Mouse (Mus musculus) heart, embryonic 12.5 days (tissue): ENCODE results near the gene 4931414P19Rik. TPM values are rescaled to one million over a fixed set of nuclear protein-coding genes. Genes with fewer than 3 reads are reported as not detected.

Experiments used
- ATAC-seq: fragments of 200-750 bp; cut with Nextera tagmentation; 2 replicates; pipeline ENCODE4 v1.8.0; 2017; ENCODE audit warnings: moderate TSS enrichment, moderate library complexity; ENCODE audit not compliant: insufficient number of reproducible peaks, low FRiP score
- H3K27ac ChIP-seq: fragments of 300-500 bp; sonication (generic); 2 replicates; pipeline ENCODE4 v1.5.1; 2016; ENCODE audit warnings: mild to moderate bottlenecking, moderate library complexity; ENCODE audit not compliant: poor library complexity, severe bottlenecking
- H3K27me3 ChIP-seq: fragments of 300-500 bp; sonication (generic); replicated peaks from 2 replicates; pipeline ENCODE4 v1.6.1; 2016; ENCODE audit warnings: mild to moderate bottlenecking, moderate library complexity
- H3K36me3 ChIP-seq: fragments of 300-500 bp; sonication (generic); 2 replicates; pipeline ENCODE4 v1.6.1; 2016; ENCODE audit warnings: mild to moderate bottlenecking, moderate library complexity
- H3K4me1 ChIP-seq: fragments of 300-500 bp; sonication (generic); replicated peaks from 2 replicates; pipeline ENCODE4 v1.6.1; 2016; ENCODE audit warnings: mild to moderate bottlenecking
- H3K4me2 ChIP-seq: fragments of 300-500 bp; sonication (generic); 2 replicates; pipeline ENCODE4 v1.6.1; 2016; ENCODE audit warnings: mild to moderate bottlenecking, moderate library complexity
- H3K4me3 ChIP-seq: fragments of 300-500 bp; sonication (generic); 2 replicates; pipeline ENCODE4 v1.5.1; 2016; ENCODE audit warnings: mild to moderate bottlenecking
- H3K9ac ChIP-seq: fragments of 300-500 bp; sonication (generic); 2 replicates; pipeline ENCODE4 v1.6.1; 2016; ENCODE audit warnings: mild to moderate bottlenecking, moderate library complexity
- H3K9me3 ChIP-seq: fragments of 300-500 bp; sonication (generic); replicated peaks from 2 replicates; pipeline ENCODE4 v1.6.1; 2016; ENCODE audit warnings: mild to moderate bottlenecking, moderate library complexity
- WGBS: fragments of 180-500 bp; shearing (Covaris S2); methylation state at CpG from one replicate; pipeline ENCODE4 v1.1.7; 2016; 5-methylcytosine and 5-hydroxymethylcytosine counted together
- polyA plus RNA-seq: library from polyadenylated mRNA; unstranded; fragments of >200 nt; fragmentation: Nextera tagmentation; extraction: Ambion mirVana; gene quantifications from 2 replicates; pipeline ENCODE4 v1.2.1, GENCODE M21; 2016

The 4931414P19Rik gene
- polyA plus RNA-seq, 1 experiment from 2014 or later: 6.4 TPM

GRCm38 (mm10) chr14:54642224-54642944 is 36.6 kb upstream of the 4931414P19Rik start:
- H3K4me1 ChIP-seq: peaks cover 10% of the 10 kb centered on the region
- no peak for ATAC-seq
- no peak overlapping the region for H3K9ac ChIP-seq
- H3K9me3 ChIP-seq: no peaks in the 10 kb centered on the region
- no peak overlapping the region for H3K4me2 ChIP-seq
- H3K36me3 ChIP-seq: peaks cover 68% of the 10 kb centered on the region
- 80% methylated on average over 25 of the region's 25 CpGs for WGBS
- no peak overlapping the region for H3K4me3 ChIP-seq
- H3K27me3 ChIP-seq: no peaks in the 10 kb centered on the region
- H3K27ac ChIP-seq: no peak overlapping the region

DNA sequence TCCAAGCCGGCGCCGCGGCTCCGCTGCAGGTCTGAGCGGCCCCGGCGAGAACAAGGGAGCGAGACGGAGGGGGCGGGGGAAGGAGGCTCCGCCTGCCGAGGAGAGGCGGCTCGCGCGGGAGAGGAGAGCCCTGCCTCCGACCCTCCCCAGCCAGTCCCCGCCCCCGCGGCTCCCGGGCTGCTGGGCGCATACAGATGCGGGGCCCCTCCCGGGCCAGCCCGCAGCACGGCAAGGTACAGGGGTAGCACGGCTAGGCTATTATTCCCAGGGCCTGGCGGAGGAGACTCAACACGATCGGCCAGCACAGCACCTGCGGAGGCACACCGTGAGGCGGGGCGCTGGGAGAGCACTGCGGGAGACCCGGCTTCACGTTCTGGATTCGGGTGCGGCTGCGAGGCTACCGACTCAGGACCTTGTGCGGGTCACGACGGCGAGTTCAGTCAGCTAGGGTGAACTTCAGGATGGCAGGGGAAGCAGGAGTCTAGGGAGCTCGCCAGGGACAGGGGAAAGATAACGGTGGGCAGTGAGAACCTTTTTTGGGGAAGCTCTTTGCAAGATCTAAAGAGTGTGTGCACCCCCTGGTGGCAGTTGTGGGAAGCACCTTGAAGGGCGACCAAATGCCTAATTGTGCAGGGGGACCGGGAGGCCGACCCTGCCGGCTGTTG is 35.6 kb upstream of the 4931414P19Rik start, which contains the start of gene Cdh24:
Gene Cdh24, minus strand, starts transcription at position 60 of the 665 bp plus-strand sequence.
- peaks cover 10% of the 10 kb centered on the region for H3K4me1 ChIP-seq
- H3K9ac ChIP-seq: peak within 1 kb of the TSS; percentile 84
- H3K27ac ChIP-seq: peak within 1 kb of the TSS; percentile 40
- H3K27me3 ChIP-seq: no peaks in the 10 kb centered on the region
- peak within 1 kb of the TSS; percentile 95 for H3K4me2 ChIP-seq
- H3K4me3 ChIP-seq: peak within 1 kb of the TSS; percentile 68
- H3K36me3 ChIP-seq: peaks cover 64% of the 10 kb centered on the region
- no peaks in the 10 kb centered on the region for H3K9me3 ChIP-seq
- peak; percentile 92 for ATAC-seq
- under 1% methylated on average over 49 of the region's 52 CpGs for WGBS

DNA sequence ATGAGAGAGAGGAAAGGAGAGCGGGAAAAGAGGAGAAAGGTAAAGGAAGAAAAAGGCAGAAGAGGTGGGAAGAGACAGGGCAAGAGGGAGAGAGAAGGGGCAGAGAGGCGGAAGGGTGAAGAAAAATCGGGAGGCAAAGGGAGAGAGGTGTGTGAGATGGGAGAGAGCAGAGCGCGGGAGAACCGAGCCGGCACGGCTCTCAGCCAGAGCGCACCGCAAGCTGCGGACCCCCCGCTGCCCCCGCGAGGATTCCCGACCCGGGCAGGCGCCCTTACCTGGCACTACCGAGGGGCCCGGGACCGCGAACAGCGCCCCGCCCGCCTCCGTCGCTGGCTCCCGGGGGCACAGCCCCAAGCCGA is 35.1 kb upstream of the 4931414P19Rik start, which contains the start of gene Gm17606:
Gene Gm17606, plus strand, starts transcription at position 7 of the 359 bp plus-strand sequence.
- peaks cover 64% of the 10 kb centered on the region for H3K36me3 ChIP-seq
- peaks cover 10% of the 10 kb centered on the region for H3K4me1 ChIP-seq
- peak within 1 kb of the TSS; percentile 68 for H3K4me3 ChIP-seq
- H3K4me2 ChIP-seq: peak within 1 kb of the TSS; percentile 95
- peak; percentile 1; the same call in 1 of the 2 replicates for ATAC-seq
- H3K9me3 ChIP-seq: no peaks in the 10 kb centered on the region
- no peaks in the 10 kb centered on the region for H3K27me3 ChIP-seq
- 1% methylated on average over 28 of the region's 28 CpGs for WGBS
- H3K9ac ChIP-seq: peak within 1 kb of the TSS; percentile 84
- H3K27ac ChIP-seq: peak within 1 kb of the TSS; percentile 40

DNA sequence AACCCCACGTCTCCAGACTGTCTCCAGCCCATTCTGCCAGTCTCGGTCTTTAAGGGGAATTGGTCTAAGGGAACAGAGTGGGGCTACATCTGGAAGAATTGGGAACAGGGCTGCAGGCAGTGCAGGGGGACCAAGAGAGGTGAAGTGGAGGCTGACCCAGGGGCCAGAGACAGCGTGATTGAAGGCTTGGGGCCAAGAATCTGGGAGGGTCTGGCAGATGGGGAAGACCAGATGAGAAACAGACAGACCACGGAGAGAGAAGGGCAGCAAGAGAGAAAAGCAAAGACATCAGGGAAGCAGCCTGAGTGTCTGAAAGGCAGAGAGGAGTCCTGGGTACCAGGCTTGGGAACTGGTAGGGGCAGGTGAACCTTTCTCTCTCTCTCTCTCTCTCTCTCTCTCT is 34.3 kb upstream of the 4931414P19Rik start:
- Histone ChIP-seq H3K27ac (no peak overlapping the region), H3K27me3 (no peaks in the 10 kb centered on the region), H3K4me2 (peak overlapping the region; percentile 95), H3K9ac (peak overlapping the region; percentile 84; the same call in 1 of the 2 replicates), H3K4me3 (peak overlapping the region; percentile 68), H3K9me3 (no peaks in the 10 kb centered on the region), H3K36me3 (peaks cover 60% of the 10 kb centered on the region), H3K4me1 (peaks cover 10% of the 10 kb centered on the region)
- no peak for ATAC-seq
- 25% methylated on average over 4 of the region's 4 CpGs for WGBS

- Histone ChIP-seq H3K27me3 (no peaks in the 10 kb centered on the region), H3K36me3 (peaks cover 51% of the 10 kb centered on the region), H3K9me3 (no peaks in the 10 kb centered on the region), H3K4me2 (no peak overlapping the region), H3K4me1 (peaks cover 10% of the 10 kb centered on the region), H3K9ac (no peak overlapping the region), H3K4me3 (no peak overlapping the region), H3K27ac (no peak overlapping the region)
- ATAC-seq: no peak
- WGBS: 65% methylated on average over 5 of the region's 5 CpGs
These were observed 32.4 kb upstream of the 4931414P19Rik start for GRCm38 (mm10) chr14:54638210-54638609.

GRCm38 (mm10) chr14:54636954-54637353 is 31.2 kb upstream of the 4931414P19Rik start:
- Histone ChIP-seq H3K9ac (no peak overlapping the region), H3K27me3 (no peaks in the 10 kb centered on the region), H3K36me3 (peaks cover 52% of the 10 kb centered on the region), H3K27ac (no peak overlapping the region), H3K4me3 (no peak overlapping the region), H3K4me1 (peaks cover 10% of the 10 kb centered on the region), H3K4me2 (no peak overlapping the region), H3K9me3 (no peaks in the 10 kb centered on the region)
- 52% methylated on average over 8 of the region's 8 CpGs for WGBS
- no peak for ATAC-seq

DNA sequence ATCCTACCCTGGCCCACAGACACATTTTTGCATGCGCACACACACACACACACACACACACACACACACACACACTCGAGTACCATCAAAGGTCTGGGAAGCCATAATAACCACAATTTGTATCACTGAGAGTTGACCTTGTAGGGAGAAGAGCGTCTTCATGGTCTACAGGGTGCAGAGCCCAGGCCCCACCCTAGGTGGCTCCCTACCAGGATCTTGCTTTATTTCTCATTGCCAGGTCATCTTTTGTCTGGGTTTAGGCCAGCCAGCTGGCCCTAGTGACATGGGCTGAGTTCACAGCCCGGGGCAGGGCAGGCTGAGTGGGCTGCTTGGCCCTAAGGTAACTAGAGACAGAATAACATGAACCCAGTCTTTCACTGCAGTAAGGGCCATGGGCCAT is 28.4 kb upstream of the 4931414P19Rik start:
- Histone ChIP-seq H3K27ac (no peak overlapping the region), H3K4me2 (no peak overlapping the region), H3K36me3 (peaks cover 68% of the 10 kb centered on the region), H3K27me3 (no peaks in the 10 kb centered on the region), H3K4me1 (no peaks in the 10 kb centered on the region), H3K9ac (no peak overlapping the region), H3K9me3 (no peaks in the 10 kb centered on the region), H3K4me3 (no peak overlapping the region)
- 76% methylated on average over 4 of the region's 4 CpGs for WGBS
- no peak for ATAC-seq

DNA sequence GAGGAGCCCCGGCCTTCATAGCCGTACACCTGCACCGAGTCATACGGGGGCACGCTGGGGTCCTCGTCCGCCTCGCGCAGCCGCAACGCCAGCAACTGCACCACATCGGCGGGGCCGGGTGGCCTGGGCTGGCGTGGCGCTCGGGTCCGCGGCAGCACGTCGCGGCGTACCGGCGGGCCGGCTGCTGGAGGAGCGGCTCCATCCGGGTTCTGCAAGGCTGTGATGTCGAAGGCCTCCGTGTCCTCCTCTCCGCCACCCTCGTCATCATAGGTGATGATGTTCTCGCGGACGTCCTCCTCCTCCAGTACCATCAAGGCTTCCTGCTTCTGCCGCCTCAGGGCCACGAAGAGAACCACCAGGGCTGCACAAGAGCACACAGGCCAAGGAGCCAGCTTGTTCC is 26.5 kb upstream of the 4931414P19Rik start:
- Histone ChIP-seq H3K4me2 (no peak overlapping the region), H3K27ac (no peak overlapping the region), H3K9me3 (no peaks in the 10 kb centered on the region), H3K27me3 (no peaks in the 10 kb centered on the region), H3K36me3 (peaks cover 52% of the 10 kb centered on the region), H3K9ac (no peak overlapping the region), H3K4me3 (no peak overlapping the region), H3K4me1 (no peaks in the 10 kb centered on the region)
- ATAC-seq: no peak
- WGBS: 88% methylated on average over 37 of the region's 37 CpGs

GRCm38 (mm10) chr14:54631240-54631599 is 25.4 kb upstream of the 4931414P19Rik start:
- no peak for ATAC-seq
- H3K9me3 ChIP-seq: no peaks in the 10 kb centered on the region
- no peaks in the 10 kb centered on the region for H3K27me3 ChIP-seq
- no peak overlapping the region for H3K9ac ChIP-seq
- no peak overlapping the region for H3K4me2 ChIP-seq
- H3K36me3 ChIP-seq: peaks cover 45% of the 10 kb centered on the region
- WGBS: 72% methylated on average over 4 of the region's 4 CpGs
- H3K4me3 ChIP-seq: no peak overlapping the region
- no peak overlapping the region for H3K27ac ChIP-seq
- H3K4me1 ChIP-seq: no peaks in the 10 kb centered on the region

DNA sequence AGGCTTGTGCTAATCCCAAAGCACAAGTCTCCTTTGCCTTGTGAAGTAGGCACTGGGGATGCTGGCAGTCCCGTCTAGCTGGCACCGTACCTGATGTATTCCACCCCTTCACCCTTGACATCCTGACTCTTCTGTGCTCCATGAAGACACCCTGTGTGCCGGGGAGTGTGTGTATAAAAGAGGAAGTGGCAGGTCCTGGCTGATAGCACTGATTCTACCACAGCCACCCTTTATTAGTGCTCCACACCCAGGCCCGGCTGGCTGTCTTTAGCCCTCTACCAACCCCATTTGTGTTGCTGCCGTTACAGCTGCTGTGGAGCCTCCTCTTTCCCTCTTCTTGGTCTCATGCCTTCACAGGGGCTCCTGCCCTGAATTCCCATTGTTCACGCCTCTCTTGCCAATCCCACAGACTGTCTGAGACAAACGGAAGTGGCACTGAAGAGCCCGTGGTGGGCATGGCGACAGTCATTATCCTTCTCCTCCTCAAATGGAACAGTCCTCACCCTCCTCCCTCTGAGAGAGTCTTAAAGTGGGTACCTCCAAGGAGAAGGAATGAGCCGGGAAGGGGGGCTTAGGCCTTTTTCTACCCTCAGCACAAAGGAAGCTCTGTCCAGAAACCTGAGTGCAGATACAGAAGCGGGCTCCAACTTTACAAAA is 24.9 kb upstream of the 4931414P19Rik start:
- WGBS: 72% methylated on average over 11 of the region's 11 CpGs

GRCm38 (mm10) chr14:54629797-54630196 is 24.0 kb upstream of the 4931414P19Rik start:
- 79% methylated on average over 2 of the region's 2 CpGs for WGBS
- Histone ChIP-seq H3K4me2 (no peak overlapping the region), H3K4me3 (no peak overlapping the region), H3K27me3 (no peaks in the 10 kb centered on the region), H3K9ac (no peak overlapping the region), H3K4me1 (no peaks in the 10 kb centered on the region), H3K9me3 (no peaks in the 10 kb centered on the region), H3K36me3 (peaks cover 38% of the 10 kb centered on the region), H3K27ac (no peak overlapping the region)
- no peak for ATAC-seq

More for the DNA sequence above, 24.9 kb upstream of the 4931414P19Rik start:
- Histone ChIP-seq H3K9ac (no peak overlapping the region), H3K4me2 (no peak overlapping the region), H3K4me3 (no peak overlapping the region), H3K4me1 (no peaks in the 10 kb centered on the region), H3K9me3 (no peaks in the 10 kb centered on the region), H3K27ac (no peak overlapping the region), H3K36me3 (peaks cover 40% of the 10 kb centered on the region), H3K27me3 (no peaks in the 10 kb centered on the region)
- no peak for ATAC-seq
